Mouse (Mus musculus) E14TG2a.4 (cell line): ENCODE data around the gene Pnrc2.

Experiments
- CTCF ChIP-seq: conservative IDR thresholded peaks from 2 replicates; pipeline ENCODE4 v1.5.1; 2014; ENCODE audit warnings: low read length
- NANOG ChIP-seq: IDR thresholded peaks from 2 replicates; pipeline ENCODE4 v1.6.1; 2014; ENCODE audit warnings: borderline replicate concordance, low read length, mixed read lengths
- POU5F1 ChIP-seq: IDR thresholded peaks from 2 replicates; pipeline ENCODE4 v1.6.1; 2014; ENCODE audit warnings: low read length, borderline replicate concordance

DNA sequence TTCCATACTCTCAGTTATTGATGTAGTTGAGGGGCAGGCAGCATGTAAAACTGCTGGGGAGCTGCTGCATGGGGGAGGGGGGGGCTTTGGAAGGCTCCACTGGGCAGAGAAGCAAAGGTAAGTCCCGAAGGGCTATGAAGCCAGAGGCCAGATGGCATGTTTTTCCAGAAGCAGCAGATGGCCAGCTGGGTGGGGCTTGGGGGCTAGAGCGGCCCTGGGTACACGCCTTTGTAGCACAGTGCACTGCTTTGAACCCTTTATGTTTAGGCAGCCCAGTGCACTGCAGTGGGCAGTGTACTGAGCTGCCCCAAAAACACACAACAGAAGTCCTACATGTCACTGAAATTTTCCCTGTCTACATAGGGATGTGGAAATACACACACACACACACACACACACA lies 39.2 kb upstream of the Pnrc2 start:
- TF ChIP-seq CTCF, result no peak
- TF ChIP-seq NANOG, result no peak
- no peak for TF ChIP-seq POU5F1
